Mouse (Mus musculus) embryonic facial prominence, embryonic 14.5 days (tissue): ENCODE data around the gene Tmem243. TPM values are rescaled to one million over a fixed set of nuclear protein-coding genes. Genes with fewer than 3 reads are reported as not detected.

Experiments used
- ATAC-seq: fragments of 200-750 bp; cut with Nextera tagmentation; 2 replicates; pipeline ENCODE4 v1.8.0; 2017; ENCODE audit warnings: low read depth, moderate number of reproducible peaks, moderate TSS enrichment
- DNase-seq: peaks from one replicate; pipeline ENCODE4 v3.0.0-alpha.2; 2015; ENCODE audit warnings: low spot score
- H3K27ac ChIP-seq: fragments of 300-500 bp; sonication (generic); replicated peaks from 2 replicates; pipeline ENCODE4 v1.5.1; 2014; ENCODE audit warnings: low read depth, mild to moderate bottlenecking, low read length, moderate library complexity
- H3K27me3 ChIP-seq: fragments of 300-500 bp; sonication (generic); replicated peaks from 2 replicates; pipeline ENCODE4 v1.6.1; 2014; ENCODE audit warnings: low read length; ENCODE audit not compliant: control insufficient read depth, insufficient read depth
- H3K36me3 ChIP-seq: fragments of 300-500 bp; sonication (generic); 2 replicates; pipeline ENCODE4 v1.6.1; 2014; ENCODE audit warnings: low read length, mixed read lengths; ENCODE audit not compliant: control insufficient read depth, insufficient read depth
- H3K4me1 ChIP-seq: fragments of 300-500 bp; sonication (generic); 2 replicates; pipeline ENCODE4 v1.6.1; 2014; ENCODE audit warnings: antibody characterized with exemption, low read length; ENCODE audit not compliant: control insufficient read depth, insufficient read depth
- H3K4me2 ChIP-seq: fragments of 300-500 bp; sonication (generic); 2 replicates; pipeline ENCODE4 v1.6.1; 2014; ENCODE audit warnings: low read depth, mild to moderate bottlenecking, low read length, moderate library complexity, mixed read lengths
- H3K4me3 ChIP-seq: fragments of 300-500 bp; sonication (generic); 2 replicates; pipeline ENCODE4 v1.5.1; 2014; ENCODE audit warnings: low read depth, mild to moderate bottlenecking, low read length
- H3K9ac ChIP-seq: fragments of 300-500 bp; sonication (generic); 2 replicates; pipeline ENCODE4 v1.6.1; 2014; ENCODE audit warnings: low read depth, mild to moderate bottlenecking, low read length, moderate library complexity, mixed read lengths
- H3K9me3 ChIP-seq: fragments of 300-500 bp; sonication (generic); 2 replicates; pipeline ENCODE4 v1.6.1; 2016; ENCODE audit warnings: low read length; ENCODE audit not compliant: control insufficient read depth
- WGBS: fragments of 180-500 bp; shearing (Covaris S2); extraction: QIAGEN DNeasy Blood & Tissue Kit; methylation state at CpG from one replicate; pipeline ENCODE4 v1.1.7; 2014; 5-methylcytosine and 5-hydroxymethylcytosine counted together
- polyA plus RNA-seq: library from polyadenylated mRNA; unstranded; fragments of >200 nt; fragmentation: Nextera tagmentation; extraction: Ambion mirVana; gene quantifications from 2 replicates; pipeline ENCODE4 v1.2.1, GENCODE M21; 2014

The Tmem243 gene
- polyA plus RNA-seq, 1 experiment from 2014 or later: 12.9 TPM

DNA sequence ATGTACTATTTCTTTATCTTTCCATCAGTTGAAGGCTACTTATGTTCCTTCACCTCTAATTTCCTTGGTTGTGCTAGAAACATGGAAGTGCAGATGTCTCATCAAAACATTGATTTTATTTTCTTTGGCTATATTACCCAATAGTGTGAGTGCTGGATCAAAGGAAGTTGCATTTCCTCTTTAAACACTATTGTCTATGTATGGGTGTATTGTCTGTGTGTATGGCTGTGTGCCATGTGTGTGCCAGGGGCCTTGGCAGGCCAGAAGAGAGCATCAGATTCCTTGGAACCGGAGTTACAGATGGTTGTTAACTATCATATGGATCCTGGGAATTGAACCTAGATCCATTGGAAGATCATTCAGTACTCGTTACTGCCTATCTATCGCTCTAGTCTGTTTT lies 29.1 kb upstream of the Tmem243 start:
- 82% methylated on average over 3 of the region's 3 CpGs for WGBS
- ATAC-seq (no peak), DNase-seq (no peak)
- H3K27ac ChIP-seq: no peak overlapping the region
- no peaks in the 10 kb centered on the region for H3K27me3 ChIP-seq
- no peak overlapping the region for H3K4me2 ChIP-seq
- H3K4me3 ChIP-seq: no peak overlapping the region
- no peak overlapping the region for H3K9ac ChIP-seq
- no peaks in the 10 kb centered on the region for H3K9me3 ChIP-seq
- no peaks in the 10 kb centered on the region for H3K36me3 ChIP-seq
- H3K4me1 ChIP-seq: no peaks in the 10 kb centered on the region

DNA sequence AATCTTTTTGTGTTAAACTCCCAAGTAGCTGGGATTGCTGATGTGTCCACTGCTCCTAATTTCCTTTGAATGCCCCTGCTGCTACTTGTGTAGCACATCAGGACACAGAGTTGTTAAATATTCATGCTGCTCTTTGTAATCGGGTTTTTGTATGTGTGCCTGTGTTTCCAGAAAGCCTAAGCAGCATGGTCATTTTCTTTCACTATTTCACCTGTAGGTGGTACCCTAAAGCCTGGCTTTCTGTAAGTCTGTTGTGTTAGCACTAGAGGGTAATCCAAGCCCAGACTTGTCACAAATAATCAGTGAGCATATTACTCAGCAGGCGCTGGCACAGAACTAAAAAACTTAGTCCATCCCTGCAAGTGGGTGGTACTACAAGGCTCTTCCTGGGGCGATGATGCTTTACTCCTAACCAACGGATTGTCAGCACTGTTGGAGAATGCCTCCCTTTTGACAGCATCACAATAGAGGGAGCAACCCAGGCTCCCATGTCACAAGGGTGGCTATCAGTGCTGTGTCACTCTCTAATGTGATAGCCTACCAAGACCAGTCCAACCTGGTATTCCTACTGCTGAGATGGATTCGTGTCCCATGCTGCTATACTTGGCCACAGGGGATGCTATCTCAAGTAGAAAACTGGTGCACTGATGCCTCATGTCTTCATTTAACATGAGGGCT lies 27.2 kb upstream of the Tmem243 start:
- WGBS: 56% methylated on average over 5 of the region's 5 CpGs
- ATAC-seq: peak; percentile 63; the same call in 1 of the 2 replicates
- Histone ChIP-seq H3K4me2 (no peak overlapping the region), H3K4me3 (no peak overlapping the region), H3K4me1 (no peaks in the 10 kb centered on the region), H3K27me3 (no peaks in the 10 kb centered on the region), H3K9ac (no peak overlapping the region), H3K36me3 (no peaks in the 10 kb centered on the region), H3K9me3 (no peaks in the 10 kb centered on the region), H3K27ac (no peak overlapping the region)
- peak; percentile 65 for DNase-seq

DNA sequence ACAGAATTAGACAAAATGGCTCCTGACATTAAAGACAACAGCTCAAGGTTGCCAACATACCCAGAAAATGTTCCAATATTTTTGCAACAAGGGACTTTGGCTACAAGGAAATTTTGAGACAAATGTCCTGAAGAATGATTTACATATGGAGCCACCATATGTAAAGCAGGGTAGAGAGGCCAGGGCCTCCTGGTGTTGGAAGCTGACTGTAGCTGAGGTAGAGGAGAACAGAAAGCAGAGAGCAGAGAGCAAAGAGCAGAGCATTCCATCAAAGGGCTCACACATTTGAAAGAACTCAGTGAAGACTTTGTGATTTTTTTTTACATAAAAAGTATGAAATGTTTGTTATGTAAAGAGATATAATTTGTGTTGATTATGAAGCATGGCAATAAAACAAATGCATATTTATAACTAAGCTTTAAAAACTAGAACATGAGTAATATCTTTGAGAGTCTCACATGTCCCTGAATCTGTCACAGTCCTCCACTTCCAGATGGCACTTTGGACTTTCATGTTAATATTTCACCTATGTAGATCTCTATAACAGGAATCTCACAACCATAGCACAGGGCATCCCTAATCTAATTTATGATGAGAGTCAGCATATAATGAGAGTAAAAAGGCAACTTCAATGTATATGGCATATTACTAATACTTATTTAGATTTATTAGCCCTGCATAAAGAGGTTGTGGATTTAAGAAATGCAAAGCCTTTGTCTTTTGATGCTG lies 20.5 kb upstream of the Tmem243 start:
- H3K4me1 ChIP-seq: no peaks in the 10 kb centered on the region
- H3K36me3 ChIP-seq: no peaks in the 10 kb centered on the region
- DNase-seq (no peak), ATAC-seq (no peak)
- no peaks in the 10 kb centered on the region for H3K27me3 ChIP-seq
- no peak overlapping the region for H3K4me2 ChIP-seq
- no peak overlapping the region for H3K27ac ChIP-seq
- H3K9me3 ChIP-seq: peaks cover 10% of the 10 kb centered on the region
- no peak overlapping the region for H3K4me3 ChIP-seq
- H3K9ac ChIP-seq: no peak overlapping the region

DNA sequence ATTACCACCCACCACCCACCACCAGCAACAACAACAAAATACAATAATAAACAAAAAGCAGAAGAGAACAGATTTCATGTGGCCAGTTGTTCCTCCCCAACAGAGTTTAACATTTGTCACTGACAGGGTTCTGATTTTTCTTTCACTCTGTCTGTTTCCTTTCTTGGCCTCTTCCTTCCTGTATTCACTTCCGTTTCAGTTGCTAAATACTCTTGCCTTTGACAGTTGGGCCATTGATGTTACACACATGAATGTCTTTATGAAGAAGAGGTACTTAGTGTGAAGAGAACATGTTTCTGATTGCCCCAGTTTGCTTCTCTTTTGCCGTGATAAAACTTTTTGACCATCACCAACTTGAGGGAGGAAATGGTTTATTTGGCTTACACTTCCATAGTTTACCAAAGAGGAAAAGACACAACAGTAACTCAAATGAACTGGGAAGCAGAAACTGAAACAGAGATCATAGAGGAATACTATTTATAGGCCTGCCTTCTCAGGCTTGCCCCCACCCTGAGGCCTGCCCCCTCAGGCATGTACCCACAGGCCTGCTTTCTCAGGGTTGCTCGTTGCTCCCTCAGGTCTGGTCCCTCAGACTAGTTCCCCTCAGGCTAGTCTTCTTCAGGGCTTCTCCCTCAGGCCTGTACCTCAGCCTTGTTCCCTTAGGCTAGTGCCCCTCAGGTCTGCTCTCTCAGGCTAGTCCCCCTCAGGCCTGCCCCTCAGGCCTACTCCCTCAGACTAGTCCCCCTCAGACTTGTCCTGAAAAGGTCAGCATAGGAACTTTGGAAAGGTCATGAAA lies 13.3 kb upstream of the Tmem243 start:
- no peak overlapping the region for H3K9ac ChIP-seq
- no peaks in the 10 kb centered on the region for H3K9me3 ChIP-seq
- H3K27ac ChIP-seq: no peak overlapping the region
- DNase-seq: no peak
- no peak overlapping the region for H3K4me3 ChIP-seq
- no peaks in the 10 kb centered on the region for H3K27me3 ChIP-seq
- H3K36me3 ChIP-seq: no peaks in the 10 kb centered on the region
- H3K4me1 ChIP-seq: no peaks in the 10 kb centered on the region
- 68% methylated on average over 3 of the region's 3 CpGs for WGBS
- H3K4me2 ChIP-seq: no peak overlapping the region
- ATAC-seq: no peak; the same call in 1 of the 2 replicates

DNA sequence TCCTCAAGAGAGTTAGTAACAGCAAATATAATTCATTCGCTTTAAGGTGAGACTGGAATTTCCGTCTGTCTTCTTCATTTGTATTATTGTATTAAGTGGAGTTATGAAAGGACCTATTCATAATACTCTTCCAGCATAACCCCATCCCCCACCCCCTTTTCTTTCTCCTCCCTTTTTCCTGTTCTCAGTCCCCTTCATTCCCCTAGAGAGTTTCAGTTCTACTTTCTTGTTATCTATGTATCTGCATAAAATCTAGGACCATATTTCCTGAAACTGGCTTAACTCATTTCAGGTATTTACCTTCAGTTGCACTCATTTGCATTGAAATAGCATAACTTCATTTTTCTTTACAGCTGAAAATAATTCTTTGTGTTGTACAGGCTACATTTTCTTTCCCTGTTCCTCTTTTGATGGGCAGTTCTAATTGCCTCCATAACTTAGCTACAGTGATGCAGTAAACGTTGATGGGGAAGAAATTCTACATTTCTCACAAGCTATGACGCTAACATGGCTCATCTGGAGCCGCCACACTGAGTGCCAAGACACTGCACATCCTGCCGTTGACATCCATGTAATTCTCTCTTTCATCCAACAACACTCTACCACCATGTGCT lies 9.9 kb upstream of the Tmem243 start:
- Histone ChIP-seq H3K9ac (no peak overlapping the region), H3K4me2 (no peak overlapping the region), H3K9me3 (no peaks in the 10 kb centered on the region), H3K4me3 (no peak overlapping the region), H3K4me1 (no peaks in the 10 kb centered on the region), H3K36me3 (no peaks in the 10 kb centered on the region), H3K27ac (no peak overlapping the region), H3K27me3 (no peaks in the 10 kb centered on the region)
- ATAC-seq (no peak), DNase-seq (no peak)
- 68% methylated on average over 6 of the region's 6 CpGs for WGBS

DNA sequence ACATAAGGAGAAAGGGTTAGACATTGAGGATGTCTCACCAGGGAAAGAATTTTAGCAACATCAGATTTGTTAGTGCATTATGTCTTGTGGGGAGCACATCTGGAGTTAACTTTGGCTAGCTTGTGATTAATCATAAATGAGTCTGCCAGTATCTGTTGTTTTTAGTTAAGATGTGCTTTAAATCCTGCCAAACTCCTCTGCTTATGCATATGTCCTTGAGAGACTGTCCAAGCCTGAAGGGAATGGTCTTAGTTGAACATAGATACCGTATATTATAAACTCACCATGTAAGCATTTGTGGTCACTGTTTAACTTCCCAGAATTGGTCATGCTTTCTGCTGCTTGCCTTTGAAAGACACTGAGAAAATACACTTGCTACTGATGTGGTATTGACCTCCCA lies 7.8 kb upstream of the Tmem243 start:
- H3K4me2 ChIP-seq: no peak overlapping the region
- peaks cover 7% of the 10 kb centered on the region for H3K9me3 ChIP-seq
- no peaks in the 10 kb centered on the region for H3K36me3 ChIP-seq
- 75% methylated on average over 1 of the region's 1 CpGs for WGBS
- H3K27ac ChIP-seq: no peak overlapping the region
- no peak overlapping the region for H3K9ac ChIP-seq
- DNase-seq (peak; percentile 38), ATAC-seq (no peak)
- no peak overlapping the region for H3K4me3 ChIP-seq
- H3K27me3 ChIP-seq: no peaks in the 10 kb centered on the region
- no peaks in the 10 kb centered on the region for H3K4me1 ChIP-seq

DNA sequence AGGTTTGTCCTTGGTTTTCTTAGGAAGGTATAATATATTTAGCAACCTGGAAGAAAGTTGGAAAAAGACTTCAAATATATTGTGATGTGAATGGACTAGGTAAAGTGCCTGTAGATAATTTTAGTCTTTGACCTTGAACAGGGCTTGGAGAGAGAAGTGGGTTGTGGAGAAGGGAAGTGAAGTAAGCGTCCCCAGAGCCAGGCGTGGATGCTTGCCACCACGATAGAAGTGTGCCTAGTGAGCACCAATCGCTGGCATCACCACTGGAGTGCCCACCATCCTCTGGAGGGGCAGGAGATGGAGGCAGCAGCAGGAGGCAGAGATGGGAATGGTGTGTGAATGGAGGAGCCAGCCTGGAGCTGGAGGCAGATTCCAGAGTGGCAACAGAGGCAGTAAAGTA lies 7.0 kb upstream of the Tmem243 start:
- Histone ChIP-seq H3K36me3 (no peaks in the 10 kb centered on the region), H3K4me3 (no peak overlapping the region), H3K4me2 (no peak overlapping the region), H3K4me1 (no peaks in the 10 kb centered on the region), H3K27ac (no peak overlapping the region), H3K9me3 (peaks cover 7% of the 10 kb centered on the region), H3K9ac (no peak overlapping the region), H3K27me3 (no peaks in the 10 kb centered on the region)
- no peak for DNase-seq
- WGBS: 88% methylated on average over 4 of the region's 4 CpGs
- no peak for ATAC-seq
